Mouse (Mus musculus): ENCODE data around the gene Psg18.
"Not testable (repeated sequence)": the region's sequence is repeated elsewhere in the genome, so short reads cannot be mapped to it uniquely, and the experiment has no call there.

Gene Psg18

DNA sequence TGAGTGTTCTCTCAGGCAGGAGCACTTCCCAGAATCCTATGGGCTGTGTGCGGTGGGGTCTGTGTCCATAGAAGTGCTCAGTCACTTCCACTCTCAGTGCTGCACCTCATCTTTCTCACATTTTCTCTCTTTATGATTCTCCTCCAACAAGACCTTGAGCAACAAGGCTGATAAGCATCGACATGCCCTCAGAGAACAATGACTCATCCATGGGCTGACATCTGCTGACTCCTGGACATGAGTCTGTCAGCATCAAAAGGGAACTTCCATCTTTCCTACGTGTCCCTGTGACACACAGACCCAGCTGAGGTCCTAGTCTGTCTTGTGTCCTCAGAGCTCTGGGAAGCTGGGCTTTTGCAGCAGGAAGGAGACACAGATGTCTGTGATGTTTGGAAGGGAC, at the start of gene Psg18:
Gene Psg18 (minus strand): TSS at position 101 of the 400 bp plus-strand sequence.
- DNase-seq = not testable (repeated sequence)

DNA sequence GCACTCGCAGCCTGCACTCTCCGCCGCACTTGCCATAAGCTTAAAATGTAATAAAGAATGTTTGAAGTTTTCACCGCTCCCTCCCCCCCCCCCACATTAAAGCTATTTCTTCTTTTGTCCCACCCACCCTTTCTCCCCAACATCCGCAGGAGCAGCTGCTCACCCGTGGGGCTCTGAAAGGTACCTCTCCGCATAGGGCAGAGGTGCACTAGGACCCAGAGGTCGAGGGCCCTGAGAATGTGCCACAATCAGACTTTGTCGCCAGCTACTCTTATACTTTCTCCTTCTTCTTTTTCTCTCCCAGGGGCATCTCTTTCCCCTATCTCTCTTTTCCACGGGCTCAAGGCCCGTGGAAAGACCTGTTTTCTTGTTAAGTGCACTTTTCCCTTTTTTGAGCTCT, 48.6 kb upstream of the Psg18 start:
- DNase-seq = peak in 1 of 2 experiments; percentile 16

DNA sequence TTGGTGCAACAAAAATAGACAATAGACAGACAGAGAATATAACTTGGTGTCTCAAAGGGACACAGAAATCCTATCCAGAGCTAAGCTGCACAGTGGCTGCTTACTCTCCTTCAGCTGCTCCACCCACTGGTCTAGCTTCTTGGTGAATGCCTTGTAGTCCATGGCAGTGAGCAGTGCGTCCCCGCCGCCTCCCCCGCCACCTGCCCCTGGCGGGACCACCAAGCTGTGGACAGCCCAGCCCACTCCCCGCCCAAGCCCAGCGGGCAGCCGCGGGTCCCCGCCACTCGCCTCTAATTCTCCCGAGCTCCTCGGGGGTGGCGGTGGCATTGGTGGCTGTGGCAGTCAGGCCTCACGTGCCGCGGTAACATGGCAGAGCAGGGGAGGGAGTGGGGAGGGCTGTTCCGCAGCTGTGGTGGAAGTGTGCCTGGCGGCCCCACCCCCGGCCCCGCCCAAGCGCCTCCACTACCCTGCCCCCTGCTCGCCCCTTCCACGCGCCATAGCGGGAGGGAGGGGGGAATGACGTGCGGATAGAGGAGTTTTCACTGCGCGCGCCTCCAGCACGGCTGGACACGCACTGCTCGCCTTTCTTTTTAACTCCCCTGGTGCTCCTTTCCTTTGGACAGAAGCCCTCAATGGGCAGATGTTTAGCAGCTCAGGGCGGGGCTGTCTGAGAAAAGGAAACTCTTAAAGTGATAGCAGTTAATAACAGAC, 47.9 kb upstream of the Psg18 start:
- peak in 1 of 2 experiments; percentile 14 for DNase-seq

DNA sequence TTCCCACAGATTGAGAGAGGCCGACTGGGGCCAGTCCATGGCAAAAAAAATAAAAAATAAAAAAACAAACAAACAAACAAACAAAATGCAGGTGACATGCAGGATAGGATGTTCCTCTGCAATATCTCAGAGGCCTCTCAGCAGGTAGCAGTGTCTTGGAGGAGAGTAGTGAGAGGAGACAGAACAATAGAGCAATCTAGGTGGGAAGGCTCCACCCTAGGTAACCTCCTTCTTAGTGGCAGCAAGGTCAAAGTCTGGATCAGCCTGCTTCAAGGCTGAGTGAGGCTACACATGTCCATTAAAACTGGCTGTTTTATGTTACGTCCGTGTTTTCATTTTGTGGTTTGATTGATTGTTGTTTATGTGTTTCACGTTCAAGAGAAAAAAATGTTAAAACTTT, 36.7 kb upstream of the Psg18 start:
- not testable (repeated sequence) for DNase-seq

DNA sequence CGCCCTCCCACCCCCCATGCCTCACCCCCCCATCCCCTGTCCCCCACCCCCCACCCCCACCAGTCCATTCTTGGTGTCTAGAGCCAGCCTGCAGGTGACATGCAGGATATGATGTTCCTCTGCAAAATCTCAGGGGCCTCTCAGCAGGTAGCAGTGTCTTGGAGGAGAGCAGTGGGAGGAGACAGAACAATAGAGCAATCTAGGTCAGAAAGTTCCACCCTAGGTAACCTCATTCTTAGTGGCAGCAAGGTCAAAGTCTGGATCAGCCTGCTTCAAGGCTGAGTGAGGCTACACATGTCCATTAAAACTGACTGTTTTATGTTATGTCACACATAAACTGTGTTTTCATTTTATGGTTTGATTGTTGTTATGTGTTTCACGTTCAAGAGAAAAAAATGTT, 23.5 kb upstream of the Psg18 start:
- DNase-seq = no peak

DNA sequence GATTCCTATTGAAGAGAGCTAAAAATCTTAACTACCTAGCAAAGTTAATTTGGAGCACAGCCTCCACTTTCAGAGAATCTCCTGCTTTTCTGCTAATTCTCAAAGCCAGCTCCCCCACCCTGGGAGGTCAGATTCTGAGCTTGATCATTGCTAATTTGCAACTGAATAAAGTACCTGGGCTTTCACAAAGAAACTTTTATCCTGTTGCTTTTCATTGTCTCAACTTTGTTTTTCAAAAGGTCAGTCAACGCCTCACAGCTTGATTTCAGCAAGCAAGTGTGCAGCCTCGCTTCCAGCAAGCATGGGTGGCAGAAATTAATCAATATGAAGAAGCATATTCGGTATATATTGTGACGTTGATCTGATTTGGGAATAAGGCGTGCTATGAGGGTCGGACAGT, 19.4 kb downstream of the Psg18 start:
- not testable (repeated sequence) for DNase-seq
